Mouse (Mus musculus): ENCODE measurements around the gene Dnajb5.

The Dnajb5 gene

GRCm38 (mm10) chr4:42944185-42944584 lies 5.4 kb upstream of the Dnajb5 start:
- no peak for DNase-seq (ENCODE audit: low spot score in 2 of 2)

- no peak for DNase-seq (ENCODE audit: low spot score in 2 of 2)
Measured at GRCm38 (mm10) chr4:42945043-42945442, 4.6 kb upstream of the Dnajb5 start.

- no peak for DNase-seq (ENCODE audit: low spot score in 2 of 2)
Measured at GRCm38 (mm10) chr4:42945445-42945844, 4.2 kb upstream of the Dnajb5 start.

- DNase-seq (ENCODE audit: low spot score in 2 of 2), result no peak
Measured at GRCm38 (mm10) chr4:42945952-42946351, 3.7 kb upstream of the Dnajb5 start.

GRCm38 (mm10) chr4:42946733-42947290 lies 2.8 kb upstream of the Dnajb5 start:
- peak; percentile 68 to 83 for DNase-seq (ENCODE audit: low spot score in 2 of 2)

- DNase-seq (ENCODE audit: low spot score in 2 of 2), result no peak
Measured at GRCm38 (mm10) chr4:42948527-42948926, 1.1 kb upstream of the Dnajb5 start.

GRCm38 (mm10) chr4:42949051-42949675 lies 451 bp upstream of the Dnajb5 start:
- no peak for DNase-seq (ENCODE audit: low spot score in 2 of 2)

GRCm38 (mm10) chr4:42950065-42950558 lies 498 bp downstream of the Dnajb5 start:
- peak; percentile 72 to 78 for DNase-seq (ENCODE audit: low spot score in 2 of 2)

- DNase-seq (ENCODE audit: low spot score in 2 of 2), result no peak
Measured at GRCm38 (mm10) chr4:42951206-42952195, 1.9 kb downstream of the Dnajb5 start.

- DNase-seq (ENCODE audit: low spot score in 2 of 2), result no peak
Measured at GRCm38 (mm10) chr4:42952563-42952962, 2.9 kb downstream of the Dnajb5 start.

GRCm38 (mm10) chr4:42953435-42954094 lies 4.0 kb downstream of the Dnajb5 start:
- DNase-seq (ENCODE audit: low spot score in 2 of 2), result no peak

- DNase-seq (ENCODE audit: low spot score in 2 of 2), result peak; percentile 77 to 81
Measured at GRCm38 (mm10) chr4:42954297-42954696, 4.7 kb downstream of the Dnajb5 start.

GRCm38 (mm10) chr4:42955200-42955599 lies 5.6 kb downstream of the Dnajb5 start:
- no peak for DNase-seq (ENCODE audit: low spot score in 2 of 2)

- no peak for DNase-seq (ENCODE audit: low spot score in 2 of 2)
Measured at GRCm38 (mm10) chr4:42956581-42956980, 7.0 kb downstream of the Dnajb5 start.

- no peak for DNase-seq (ENCODE audit: low spot score in 2 of 2)
Measured at GRCm38 (mm10) chr4:42957306-42957705, 7.7 kb downstream of the Dnajb5 start.

- DNase-seq (ENCODE audit: low spot score in 2 of 2), result no peak
Measured at GRCm38 (mm10) chr4:42957979-42958378, 8.4 kb downstream of the Dnajb5 start.

- DNase-seq (ENCODE audit: low spot score in 2 of 2), result no peak
Measured at GRCm38 (mm10) chr4:42958942-42959341, 9.3 kb downstream of the Dnajb5 start.

- no peak for DNase-seq (ENCODE audit: low spot score in 2 of 2)
Measured at GRCm38 (mm10) chr4:42959382-42959781, 9.8 kb downstream of the Dnajb5 start.

- peak in 1 of 2 experiments; percentile 47 for DNase-seq (ENCODE audit: low spot score in 2 of 2)
Measured at GRCm38 (mm10) chr4:42961592-42961991, 12.0 kb downstream of the Dnajb5 start.

GRCm38 (mm10) chr4:42963480-42963879 lies 13.9 kb downstream of the Dnajb5 start:
- no peak for DNase-seq (ENCODE audit: low spot score in 2 of 2)

GRCm38 (mm10) chr4:42965039-42965719 lies 15.6 kb downstream of the Dnajb5 start:
- DNase-seq (ENCODE audit: low spot score in 2 of 2), result peak in 1 of 2 experiments; percentile 40
